8 mouse cellular contexts compared by ENCODE assay signal in the genomic region with DNA sequence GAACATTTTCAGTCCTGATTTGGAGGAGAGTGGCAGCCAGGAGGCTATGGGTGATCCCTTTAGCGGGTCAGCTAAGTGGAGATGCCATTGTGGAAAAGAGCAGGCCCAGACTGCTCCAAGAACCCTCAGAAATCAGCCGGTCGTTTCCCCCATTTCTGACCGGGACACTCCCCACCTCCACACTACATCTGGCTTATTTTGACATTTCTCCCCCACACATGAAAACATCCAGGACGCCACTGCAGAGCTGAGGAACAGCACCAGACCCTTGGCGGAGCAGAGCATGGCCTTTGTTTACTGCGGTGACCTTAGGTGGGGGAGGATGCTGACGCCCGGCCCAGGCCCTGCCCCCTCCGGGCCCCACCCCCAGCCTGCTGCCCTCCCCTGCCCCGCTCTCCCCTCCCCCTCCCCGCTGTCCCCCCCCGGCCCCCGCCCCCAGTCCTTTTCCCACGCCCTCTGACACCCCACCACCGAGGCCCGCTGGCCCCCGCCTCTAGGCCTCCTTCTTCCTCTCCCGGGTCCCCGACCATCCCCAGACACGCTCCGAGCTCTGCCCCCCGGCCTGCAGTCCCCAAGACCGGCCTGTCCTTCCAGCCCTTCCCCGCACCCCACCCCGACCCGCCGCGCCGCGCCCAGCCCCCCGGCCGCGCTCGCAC. TPM values are rescaled to one million over a fixed set of nuclear protein-coding genes. Genes with fewer than 3 reads are reported as not detected.
A peak's percentile ranks its signal among the peaks of the same experiment; 100 is the strongest.
DNase-seq lines count a peak whose midpoint lies in the region; ATAC-seq and TF ChIP-seq lines count a peak whose summit lies in the region.

No protein-coding gene starts in this region.

- H3K27ac ChIP-seq in left cerebral cortex, adult 2 months, result peak overlapping the region; percentile 95
- H3K27ac ChIP-seq in bone marrow macrophage, adult 2 months (ENCODE audit: insufficient read depth, low read depth, low read length), result peak overlapping the region; percentile 82
- H3K27ac ChIP-seq in forebrain, embryonic 11.5 days (ENCODE audit: low read depth, low read length), result peak overlapping the region; percentile 95
- peak overlapping the region; percentile 99 for H3K27ac ChIP-seq in hindbrain, embryonic 10.5 days
- peak overlapping the region; percentile 98 for H3K27ac ChIP-seq in limb, embryonic 14.5 days (replicated peaks; ENCODE audit: low read depth, low read length)
- peak overlapping the region; percentile 98 for H3K27ac ChIP-seq in midbrain, embryonic 13.5 days
- peak overlapping the region; percentile 98 for H3K27ac ChIP-seq in stomach, postnatal 0 days (replicated peaks)

- WGBS in forebrain, embryonic 11.5 days, result under 1% methylated on average over 27 of the region's 35 CpGs
- WGBS in hindbrain, embryonic 10.5 days, result 1% methylated on average over 27 of the region's 35 CpGs
- 2% methylated on average over 14 of the region's 35 CpGs for WGBS in limb, embryonic 14.5 days
- 3% methylated on average over 16 of the region's 35 CpGs for WGBS in midbrain, embryonic 13.5 days
- 1% methylated on average over 14 of the region's 35 CpGs for WGBS in stomach, postnatal 0 days

- no peaks in the 10 kb centered on the region for H3K9me3 ChIP-seq in forebrain, embryonic 11.5 days (ENCODE audit: control insufficient read depth, low read length)
- H3K9me3 ChIP-seq in hindbrain, embryonic 10.5 days, result no peaks in the 10 kb centered on the region
- H3K9me3 ChIP-seq in limb, embryonic 14.5 days (ENCODE audit: control insufficient read depth, low read length), result no peaks in the 10 kb centered on the region
- no peaks in the 10 kb centered on the region for H3K9me3 ChIP-seq in midbrain, embryonic 13.5 days
- no peaks in the 10 kb centered on the region for H3K9me3 ChIP-seq in stomach, postnatal 0 days (ENCODE audit: control insufficient read depth, low read length)

- H3K36me3 ChIP-seq in forebrain, embryonic 11.5 days (ENCODE audit: control insufficient read depth, insufficient read depth, low read length), result no peaks in the 10 kb centered on the region; the same call in 1 of the 2 replicates
- H3K36me3 ChIP-seq in hindbrain, embryonic 10.5 days, result peaks cover 37% of the 10 kb centered on the region
- peaks cover 17% of the 10 kb centered on the region for H3K36me3 ChIP-seq in limb, embryonic 14.5 days (ENCODE audit: control insufficient read depth, insufficient read depth, low read length)
- peaks cover 14% of the 10 kb centered on the region for H3K36me3 ChIP-seq in midbrain, embryonic 13.5 days
- 0 out of 2 replicates have a peak, but pooled peaks cover 5% of the 10 kb centered on the region for H3K36me3 ChIP-seq in stomach, postnatal 0 days (ENCODE audit: control insufficient read depth, insufficient read depth, low read length)

- TF ChIP-seq POLR2A in bone marrow macrophage, adult 2 months (IDR thresholded peaks at IDR 0.05; ENCODE audit: borderline replicate concordance, low read depth, low read length), result no peak
- TF ChIP-seq POLR2A in limb, embryonic 14.5 days (IDR thresholded peaks at IDR 0.05; ENCODE audit: borderline replicate concordance, extremely low read depth, insufficient read depth, insufficient read length), result no peak

- no peak for TF ChIP-seq CTCF in left cerebral cortex, adult 2 months (IDR thresholded peaks at IDR 0.05)
- TF ChIP-seq CTCF in bone marrow macrophage, adult 2 months (IDR thresholded peaks at IDR 0.05; ENCODE audit: low read depth, low read length), result no peak
- TF ChIP-seq CTCF in stomach, postnatal 0 days (IDR thresholded peaks at IDR 0.05; ENCODE audit: low read depth), result no peak

- ATAC-seq in forebrain, embryonic 11.5 days (replicated peaks; ENCODE audit: low FRiP score), result peak; percentile 52
- peak; percentile 10 for ATAC-seq in limb, embryonic 14.5 days (ENCODE audit: low FRiP score, low read depth)
- ATAC-seq in midbrain, embryonic 13.5 days, result peak; percentile 49
- peak; percentile 40 for ATAC-seq in stomach, postnatal 0 days (ENCODE audit: low FRiP score, low TSS enrichment)

- H3K4me2 ChIP-seq in forebrain, embryonic 11.5 days (ENCODE audit: low read depth, low read length, severe bottlenecking), result peak overlapping the region; percentile 73
- peak overlapping the region; percentile 67 for H3K4me2 ChIP-seq in limb, embryonic 14.5 days (replicated peaks; ENCODE audit: low read depth, low read length, severe bottlenecking)
- H3K4me2 ChIP-seq in midbrain, embryonic 13.5 days (replicated peaks), result peak overlapping the region; percentile 80
- peak overlapping the region; percentile 80 for H3K4me2 ChIP-seq in stomach, postnatal 0 days (replicated peaks; ENCODE audit: low read depth)

- H3K4me1 ChIP-seq in bone marrow macrophage, adult 2 months (ENCODE audit: control insufficient read depth, insufficient read depth, low read length), result peaks cover 27% of the 10 kb centered on the region
- H3K4me1 ChIP-seq in forebrain, embryonic 11.5 days (replicated peaks; ENCODE audit: control insufficient read depth, insufficient read depth, low read length), result peaks cover 14% of the 10 kb centered on the region
- H3K4me1 ChIP-seq in hindbrain, embryonic 10.5 days (replicated peaks), result peaks cover 48% of the 10 kb centered on the region
- peaks cover 23% of the 10 kb centered on the region for H3K4me1 ChIP-seq in limb, embryonic 14.5 days (ENCODE audit: control insufficient read depth, insufficient read depth, low read length)
- peaks cover 66% of the 10 kb centered on the region for H3K4me1 ChIP-seq in midbrain, embryonic 13.5 days (replicated peaks)
- peaks cover 16% of the 10 kb centered on the region for H3K4me1 ChIP-seq in stomach, postnatal 0 days (replicated peaks; ENCODE audit: control insufficient read depth, insufficient read depth)

- intact Hi-C loops in left cerebral cortex, adult 2 months (cut with DNase I), result no loop called here
- intact Hi-C loops in left cerebral cortex, postnatal 25 days (cut with DNase I), result no loop called here

- no peak for TF ChIP-seq EP300 in stomach, postnatal 0 days (optimal IDR thresholded peaks at IDR 0.05)

- peak; percentile 31 to 33 for DNase-seq in left cerebral cortex, adult 2 months (ENCODE audit: extremely low spot score in 1 of 2, low spot score in 2 of 2)
- no peak for DNase-seq in left cerebral cortex, postnatal 25 days (ENCODE audit: low spot score in 2 of 2)
- peak; percentile 79 for DNase-seq in forebrain, embryonic 11.5 days (ENCODE audit: low spot score)
- peak; percentile 65 for DNase-seq in hindbrain, embryonic 10.5 days (ENCODE audit: low spot score)
- no peak for DNase-seq in limb, embryonic 14.5 days (ENCODE audit: low spot score)
- DNase-seq in stomach, postnatal 0 days (ENCODE audit: low spot score), result peak; percentile 65

- peak overlapping the region; percentile 96 for H3K4me3 ChIP-seq in left cerebral cortex, adult 2 months
- peak overlapping the region; percentile 85 for H3K4me3 ChIP-seq in bone marrow macrophage, adult 2 months (ENCODE audit: insufficient read depth, low read length)
- peak overlapping the region; percentile 100 for H3K4me3 ChIP-seq in forebrain, embryonic 11.5 days (ENCODE audit: low read depth, low read length)
- peak overlapping the region; percentile 92 for H3K4me3 ChIP-seq in hindbrain, embryonic 10.5 days
- peak overlapping the region; percentile 100 for H3K4me3 ChIP-seq in limb, embryonic 14.5 days (replicated peaks; ENCODE audit: low read length)
- peak overlapping the region; percentile 98 for H3K4me3 ChIP-seq in midbrain, embryonic 13.5 days (replicated peaks)
- H3K4me3 ChIP-seq in stomach, postnatal 0 days (ENCODE audit: low read depth, low read length), result peak overlapping the region; percentile 100

- H3K9ac ChIP-seq in forebrain, embryonic 11.5 days (ENCODE audit: low read length), result peak overlapping the region; percentile 100
- peak overlapping the region; percentile 100 for H3K9ac ChIP-seq in limb, embryonic 14.5 days (ENCODE audit: low read depth, low read length, severe bottlenecking)
- peak overlapping the region; percentile 100 for H3K9ac ChIP-seq in midbrain, embryonic 13.5 days (replicated peaks)
- H3K9ac ChIP-seq in stomach, postnatal 0 days (ENCODE audit: low read length), result peak overlapping the region; percentile 100

- H3K27me3 ChIP-seq in forebrain, embryonic 11.5 days (ENCODE audit: control insufficient read depth, insufficient read depth, low read length), result no peaks in the 10 kb centered on the region
- no peaks in the 10 kb centered on the region for H3K27me3 ChIP-seq in hindbrain, embryonic 10.5 days (ENCODE audit: insufficient read depth, poor library complexity, severe bottlenecking)
- H3K27me3 ChIP-seq in limb, embryonic 14.5 days (ENCODE audit: control insufficient read depth, insufficient read depth, low read length), result no peaks in the 10 kb centered on the region
- no peaks in the 10 kb centered on the region for H3K27me3 ChIP-seq in midbrain, embryonic 13.5 days
- no peaks in the 10 kb centered on the region for H3K27me3 ChIP-seq in stomach, postnatal 0 days (ENCODE audit: control insufficient read depth, insufficient read depth, low read length)

RNA-seq across cellular contexts. Expression of a gene that starts 0.9 kb away (rescaled TPM):
- total RNA-seq in left cerebral cortex, adult 2 months (2021), result 100 to 1,000 TPM; 126 to 132 TPM
- 100 to 1,000 TPM; 116 to 122 TPM for total RNA-seq in left cerebral cortex, postnatal 25 days (2021)
- polyA plus RNA-seq in bone marrow macrophage, adult 2 months (2012; ENCODE audit: insufficient read depth, insufficient read length, missing spikeins), result 80.3 and 87.4 TPM in 2 replicates
- polyA plus RNA-seq in forebrain, embryonic 11.5 days (2014; fragmentation: Nextera tagmentation; extraction: Ambion mirVana), result 102 and 103 TPM in 2 replicates
- 124 and 134 TPM in 2 replicates for polyA plus RNA-seq in hindbrain, embryonic 10.5 days (2016; fragmentation: Nextera tagmentation; extraction: Ambion mirVana)
- 140 and 148 TPM in 2 replicates for polyA plus RNA-seq in limb, embryonic 14.5 days (2012; rRNA removed)
- 65.8 and 74.9 TPM in 2 replicates for polyA plus RNA-seq in limb, embryonic 14.5 days (2014; fragmentation: Nextera tagmentation; extraction: Ambion mirVana)
- polyA plus RNA-seq in midbrain, embryonic 13.5 days (2015; fragmentation: Nextera tagmentation; extraction: Ambion mirVana), result 152 and 161 TPM in 2 replicates
- 60.7 and 63.8 TPM in 2 replicates for polyA plus RNA-seq in stomach, postnatal 0 days (2015; fragmentation: Nextera tagmentation; extraction: Ambion mirVana)

RNA-seq across cellular contexts. Expression of a gene that starts 42.0 kb away (rescaled TPM):
- 1 to 10 TPM; 3.3 to 4.5 TPM for total RNA-seq in left cerebral cortex, adult 2 months (2021)
- 1 to 10 TPM; 4.4 to 4.6 TPM for total RNA-seq in left cerebral cortex, postnatal 25 days (2021)
- polyA plus RNA-seq in bone marrow macrophage, adult 2 months (2012; ENCODE audit: insufficient read depth, insufficient read length, missing spikeins), result 45.2 and 50.5 TPM in 2 replicates
- 55.5 and 62.1 TPM in 2 replicates for polyA plus RNA-seq in forebrain, embryonic 11.5 days (2014; fragmentation: Nextera tagmentation; extraction: Ambion mirVana)
- polyA plus RNA-seq in hindbrain, embryonic 10.5 days (2016; fragmentation: Nextera tagmentation; extraction: Ambion mirVana), result 111 and 204 TPM in 2 replicates
- 69.5 and 111 TPM in 2 replicates for polyA plus RNA-seq in limb, embryonic 14.5 days (2012; rRNA removed)
- 36.3 and 36.4 TPM in 2 replicates for polyA plus RNA-seq in limb, embryonic 14.5 days (2014; fragmentation: Nextera tagmentation; extraction: Ambion mirVana)
- polyA plus RNA-seq in midbrain, embryonic 13.5 days (2015; fragmentation: Nextera tagmentation; extraction: Ambion mirVana), result 10.1 and 14.0 TPM in 2 replicates
- polyA plus RNA-seq in stomach, postnatal 0 days (2015; fragmentation: Nextera tagmentation; extraction: Ambion mirVana), result 7.2 and 10.0 TPM in 2 replicates

RNA-seq across cellular contexts. Expression of a gene that starts 49.0 kb away (rescaled TPM):
- 1 to 10 TPM; 2.2 to 3.0 TPM for total RNA-seq in left cerebral cortex, adult 2 months (2021)
- 1 to 10 TPM; 1.6 to 1.7 TPM for total RNA-seq in left cerebral cortex, postnatal 25 days (2021)
- not detected in 2 replicates for polyA plus RNA-seq in bone marrow macrophage, adult 2 months (2012; ENCODE audit: insufficient read depth, insufficient read length, missing spikeins)
- not detected in 2 replicates for polyA plus RNA-seq in forebrain, embryonic 11.5 days (2014; fragmentation: Nextera tagmentation; extraction: Ambion mirVana)
- polyA plus RNA-seq in hindbrain, embryonic 10.5 days (2016; fragmentation: Nextera tagmentation; extraction: Ambion mirVana), result not detected in 2 replicates
- 0.36 and 0.69 TPM in 2 replicates for polyA plus RNA-seq in limb, embryonic 14.5 days (2012; rRNA removed)
- 0.19 and 0.21 TPM in 2 replicates for polyA plus RNA-seq in limb, embryonic 14.5 days (2014; fragmentation: Nextera tagmentation; extraction: Ambion mirVana)
- 0.50 TPM in 1 of 2 replicates, not detected in the other for polyA plus RNA-seq in midbrain, embryonic 13.5 days (2015; fragmentation: Nextera tagmentation; extraction: Ambion mirVana)
- 0.31 and 0.51 TPM in 2 replicates for polyA plus RNA-seq in stomach, postnatal 0 days (2015; fragmentation: Nextera tagmentation; extraction: Ambion mirVana)

RNA-seq across cellular contexts. Expression of a gene that starts 57.6 kb away (rescaled TPM):
- total RNA-seq in left cerebral cortex, adult 2 months (2021), result 1 to 10 TPM; 8.5 to 9.5 TPM
- total RNA-seq in left cerebral cortex, postnatal 25 days (2021), result 1 to 10 TPM; 6.7 to 8.0 TPM
- 3.0 and 4.1 TPM in 2 replicates for polyA plus RNA-seq in bone marrow macrophage, adult 2 months (2012; ENCODE audit: insufficient read depth, insufficient read length, missing spikeins)
- polyA plus RNA-seq in forebrain, embryonic 11.5 days (2014; fragmentation: Nextera tagmentation; extraction: Ambion mirVana), result 6.1 and 7.7 TPM in 2 replicates
- polyA plus RNA-seq in hindbrain, embryonic 10.5 days (2016; fragmentation: Nextera tagmentation; extraction: Ambion mirVana), result 6.1 and 6.4 TPM in 2 replicates
- polyA plus RNA-seq in limb, embryonic 14.5 days (2012; rRNA removed), result 5.4 and 7.1 TPM in 2 replicates
- polyA plus RNA-seq in limb, embryonic 14.5 days (2014; fragmentation: Nextera tagmentation; extraction: Ambion mirVana), result 3.8 and 5.1 TPM in 2 replicates
- polyA plus RNA-seq in midbrain, embryonic 13.5 days (2015; fragmentation: Nextera tagmentation; extraction: Ambion mirVana), result 5.2 and 6.1 TPM in 2 replicates
- polyA plus RNA-seq in stomach, postnatal 0 days (2015; fragmentation: Nextera tagmentation; extraction: Ambion mirVana), result 1.1 and 1.4 TPM in 2 replicates

Comparison
In these comparisons a context has a peak if more than half of its experiments do, and no peak if none do; other contexts are left out.
1. DNase-seq: peak in left cerebral cortex, adult 2 months (2 of 2), forebrain, embryonic 11.5 days (single experiment), hindbrain, embryonic 10.5 days (single experiment) and stomach, postnatal 0 days (single experiment); none in left cerebral cortex, postnatal 25 days (0 of 2) and limb, embryonic 14.5 days (single experiment).
2. Peak in every context shown above with its lines, with median percentiles within 50 percentile points of each other: H3K27ac ChIP-seq, H3K4me3 ChIP-seq, ATAC-seq, H3K4me2 ChIP-seq and H3K9ac ChIP-seq.